Mouse (Mus musculus) liver, embryonic 11.5 days (tissue): ENCODE results near the gene Kif5a. TPM values are rescaled to one million over a fixed set of nuclear protein-coding genes. Genes with fewer than 3 reads are reported as not detected.
A peak's percentile ranks its signal among the peaks of the same experiment; 100 is the strongest.

Source experiments
- ATAC-seq: fragments of 200-750 bp; cut with Nextera tagmentation; replicated peaks from 2 replicates; pipeline ENCODE4 v1.8.0; 2017; ENCODE audit warnings: moderate number of reproducible peaks, mild to moderate bottlenecking, moderate TSS enrichment, moderate library complexity; ENCODE audit not compliant: low FRiP score
- DNase-seq: peaks from one replicate; pipeline ENCODE4 v3.0.0-alpha.2; 2017; ENCODE audit warnings: low spot score
- H3K27ac ChIP-seq: fragments of 300-500 bp; sonication (generic); 2 replicates; pipeline ENCODE4 v1.5.1; 2014; ENCODE audit warnings: mild to moderate bottlenecking, low read depth, low read length, control low read depth
- H3K27me3 ChIP-seq: fragments of 300-500 bp; sonication (generic); replicated peaks from 2 replicates; pipeline ENCODE4 v1.6.1; 2014; ENCODE audit warnings: low read length, mixed read lengths; ENCODE audit not compliant: control insufficient read depth, insufficient read depth
- H3K36me3 ChIP-seq: fragments of 300-500 bp; sonication (generic); 2 replicates; pipeline ENCODE4 v1.6.1; 2014; ENCODE audit warnings: mild to moderate bottlenecking, low read length, moderate library complexity, mixed read lengths; ENCODE audit not compliant: control insufficient read depth, insufficient read depth
- H3K4me1 ChIP-seq: fragments of 300-500 bp; sonication (generic); replicated peaks from 2 replicates; pipeline ENCODE4 v1.6.1; 2014; ENCODE audit warnings: low read length, mixed read lengths; ENCODE audit not compliant: control insufficient read depth, insufficient read depth
- H3K4me2 ChIP-seq: fragments of 300-500 bp; sonication (generic); 2 replicates; pipeline ENCODE4 v1.6.1; 2014; ENCODE audit warnings: mild to moderate bottlenecking, control low read depth, moderate library complexity
- H3K4me3 ChIP-seq: fragments of 300-500 bp; sonication (generic); 2 replicates; pipeline ENCODE4 v1.5.1; 2014; ENCODE audit warnings: low read depth, low read length, control low read depth
- H3K9ac ChIP-seq: fragments of 300-500 bp; sonication (generic); 2 replicates; pipeline ENCODE4 v1.6.1; 2014; ENCODE audit warnings: low read depth, low read length, control low read depth
- H3K9me3 ChIP-seq: fragments of 300-500 bp; sonication (generic); 2 replicates; pipeline ENCODE4 v1.6.1; 2016; ENCODE audit warnings: low read length, inconsistent platforms, mixed read lengths; ENCODE audit not compliant: control insufficient read depth
- WGBS: fragments of 180-500 bp; shearing (Covaris S2); extraction: QIAGEN DNeasy Blood & Tissue Kit; methylation state at CpG from one replicate; pipeline ENCODE4 v1.1.7; 2014; 5-methylcytosine and 5-hydroxymethylcytosine counted together
- polyA plus RNA-seq: library from polyadenylated mRNA; unstranded; fragments of >200 nt; fragmentation: Nextera tagmentation; extraction: Ambion mirVana; gene quantifications from 2 replicates; pipeline ENCODE4 v1.2.1, GENCODE M21; 2014

Kif5a gene
- polyA plus RNA-seq, 1 experiment from 2014 or later: 1.4 TPM

DNA sequence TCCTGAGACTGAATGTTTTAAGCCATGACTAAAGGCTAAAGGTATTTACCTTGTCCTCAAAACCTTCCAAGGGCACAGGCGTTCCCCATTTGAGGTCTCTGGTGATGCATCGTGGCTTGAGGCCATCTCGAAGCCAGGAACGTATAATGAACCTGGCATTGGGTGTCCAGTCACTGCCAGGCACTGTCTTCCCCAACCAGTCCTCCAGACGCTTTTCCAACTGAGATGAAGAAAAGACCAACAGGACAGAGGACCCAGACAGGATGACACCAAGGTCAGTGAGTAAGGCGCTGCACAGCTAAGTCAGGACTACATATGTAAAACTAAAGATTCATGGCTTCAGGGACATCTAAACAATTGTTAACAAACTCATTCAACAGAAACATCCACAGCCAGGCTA is 37.2 kb upstream of the Kif5a start:
- DNase-seq (no peak), ATAC-seq (no peak)
- no peaks in the 10 kb centered on the region for H3K27me3 ChIP-seq
- H3K9me3 ChIP-seq: no peaks in the 10 kb centered on the region
- H3K9ac ChIP-seq: no peak overlapping the region
- WGBS: 93% methylated on average over 6 of the region's 6 CpGs
- H3K4me3 ChIP-seq: no peak overlapping the region
- no peak overlapping the region for H3K4me2 ChIP-seq
- no peaks in the 10 kb centered on the region for H3K4me1 ChIP-seq
- no peak overlapping the region for H3K27ac ChIP-seq
- H3K36me3 ChIP-seq: peaks cover 80% of the 10 kb centered on the region

DNA sequence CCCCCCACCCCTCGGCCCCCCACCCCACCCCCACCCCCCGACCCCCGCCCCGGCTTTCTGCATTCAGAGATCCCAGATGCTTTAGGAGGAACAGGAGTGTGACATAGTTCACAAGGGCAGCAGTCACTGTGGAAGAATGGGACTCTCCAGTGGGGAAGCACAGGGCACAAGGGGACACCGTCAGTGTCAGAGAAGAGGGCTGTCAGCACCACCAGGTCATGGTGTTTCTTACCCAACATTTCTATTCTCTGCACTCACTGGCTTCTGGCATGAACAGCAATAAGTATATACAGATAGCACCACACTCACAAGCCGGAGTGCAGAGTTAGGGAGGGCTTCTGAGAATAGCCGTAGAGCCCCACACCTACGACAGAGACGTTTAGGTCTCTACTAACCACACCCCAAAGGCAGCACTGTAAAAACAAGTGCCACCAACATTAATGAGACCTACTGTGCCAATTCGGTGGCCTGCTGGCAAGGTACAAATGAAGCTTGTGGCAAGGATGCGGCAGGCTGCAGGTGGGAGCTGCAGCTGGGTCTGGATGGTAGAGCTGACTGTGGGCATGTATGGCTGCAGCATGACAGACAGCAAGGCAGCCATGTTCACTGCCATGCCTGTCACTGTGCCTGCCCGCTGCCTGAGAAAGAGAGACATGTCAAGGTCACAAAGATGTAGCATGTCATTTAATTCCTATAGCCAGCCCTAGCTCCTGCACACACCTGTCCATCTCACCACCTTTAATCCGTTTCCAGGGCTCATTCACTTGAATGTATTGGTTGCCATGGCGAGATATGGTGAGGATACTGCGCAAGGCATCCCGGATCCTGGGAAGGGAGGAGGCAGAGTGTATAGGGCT is 34.1 kb upstream of the Kif5a start:
- H3K27ac ChIP-seq: no peak overlapping the region
- H3K27me3 ChIP-seq: no peaks in the 10 kb centered on the region
- H3K4me3 ChIP-seq: no peak overlapping the region
- H3K4me1 ChIP-seq: peaks cover 12% of the 10 kb centered on the region
- WGBS: 88% methylated on average over 16 of the region's 16 CpGs
- peaks cover 71% of the 10 kb centered on the region for H3K36me3 ChIP-seq
- no peaks in the 10 kb centered on the region for H3K9me3 ChIP-seq
- DNase-seq: no peak
- H3K9ac ChIP-seq: no peak overlapping the region
- no peak overlapping the region for H3K4me2 ChIP-seq
- no peak for ATAC-seq

DNA sequence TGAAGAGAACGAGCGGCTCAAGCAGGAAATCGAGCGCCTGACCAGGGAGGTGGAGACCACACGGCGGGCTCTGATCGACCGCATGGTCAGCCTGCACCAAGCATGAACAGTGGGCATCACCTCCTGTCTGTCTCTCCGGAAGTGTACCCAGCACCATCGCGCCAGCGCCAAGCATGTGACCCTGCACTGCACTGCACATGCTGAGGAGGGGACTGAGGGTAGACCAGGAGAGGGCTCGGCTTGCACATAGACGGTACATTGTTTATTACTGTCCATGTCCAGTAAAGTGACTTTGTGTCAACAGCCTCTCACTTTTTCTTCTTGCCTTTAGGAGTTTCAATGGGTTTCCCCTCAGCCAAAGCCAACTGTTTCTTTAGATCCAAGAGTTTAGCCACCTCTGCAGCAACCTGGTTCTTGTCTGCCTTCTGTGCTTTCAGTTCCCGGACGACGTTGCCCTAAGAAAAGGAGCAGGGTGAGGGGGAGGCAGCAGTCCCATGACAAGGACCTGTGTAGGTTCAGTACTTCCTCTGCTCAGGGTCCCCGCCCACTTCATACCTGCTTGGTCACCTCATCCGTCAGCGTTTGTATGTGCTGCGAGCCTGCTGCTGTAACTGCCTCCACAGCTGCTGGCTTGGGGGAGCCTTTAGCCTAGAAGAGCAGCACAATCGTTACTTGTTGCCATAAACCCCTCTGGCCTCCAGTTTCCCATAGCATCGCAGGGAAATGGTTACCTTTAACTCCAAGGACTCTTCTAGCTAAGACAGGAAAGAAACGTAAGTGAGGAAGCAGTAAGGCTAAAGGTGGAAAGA is 33.0 kb upstream of the Kif5a start:
- no peak for DNase-seq
- ATAC-seq: no peak
- 88% methylated on average over 24 of the region's 24 CpGs for WGBS
- H3K27ac ChIP-seq: no peak overlapping the region
- H3K9me3 ChIP-seq: no peaks in the 10 kb centered on the region
- H3K27me3 ChIP-seq: no peaks in the 10 kb centered on the region
- H3K4me1 ChIP-seq: peaks cover 19% of the 10 kb centered on the region
- no peak overlapping the region for H3K9ac ChIP-seq
- H3K36me3 ChIP-seq: peaks cover 62% of the 10 kb centered on the region
- no peak overlapping the region for H3K4me3 ChIP-seq
- no peak overlapping the region for H3K4me2 ChIP-seq

- Histone ChIP-seq H3K9ac (no peak overlapping the region), H3K4me3 (no peak overlapping the region), H3K4me2 (no peak overlapping the region), H3K36me3 (peaks cover 56% of the 10 kb centered on the region), H3K9me3 (no peaks in the 10 kb centered on the region), H3K27me3 (no peaks in the 10 kb centered on the region), H3K27ac (no peak overlapping the region), H3K4me1 (peaks cover 19% of the 10 kb centered on the region)
- ATAC-seq (no peak), DNase-seq (no peak)
- WGBS: 90% methylated on average over 10 of the region's 10 CpGs
Observed at GRCm38 (mm10) chr10:127294895-127295510, 31.9 kb upstream of the Kif5a start.

GRCm38 (mm10) chr10:127293590-127294113 is 30.5 kb upstream of the Kif5a start:
- peaks cover 45% of the 10 kb centered on the region for H3K36me3 ChIP-seq
- no peak overlapping the region for H3K9ac ChIP-seq
- ATAC-seq: no peak

GRCm38 (mm10) chr10:127292987-127293538 is 29.9 kb upstream of the Kif5a start:
- H3K4me1 ChIP-seq: peaks cover 28% of the 10 kb centered on the region
- peak overlapping the region; percentile 99 for H3K27ac ChIP-seq
- no peaks in the 10 kb centered on the region for H3K9me3 ChIP-seq
- peak overlapping the region; percentile 86 for H3K4me3 ChIP-seq
- no peaks in the 10 kb centered on the region for H3K27me3 ChIP-seq
- peak overlapping the region; percentile 49 for H3K9ac ChIP-seq
- no peak for DNase-seq
- WGBS: 80% methylated on average over 6 of the region's 6 CpGs
- peaks cover 44% of the 10 kb centered on the region for H3K36me3 ChIP-seq
- peak overlapping the region; percentile 98 for H3K4me2 ChIP-seq
- no peak for ATAC-seq

More at GRCm38 (mm10) chr10:127293590-127294113, 30.5 kb upstream of the Kif5a start:
- Histone ChIP-seq H3K4me3 (no peak overlapping the region; the same call in 1 of the 2 replicates), H3K27me3 (no peaks in the 10 kb centered on the region), H3K4me1 (peaks cover 28% of the 10 kb centered on the region), H3K9me3 (no peaks in the 10 kb centered on the region), H3K27ac (peak overlapping the region; percentile 99; the same call in 1 of the 2 replicates), H3K4me2 (no peak overlapping the region; the same call in 1 of the 2 replicates)
- 90% methylated on average over 3 of the region's 3 CpGs for WGBS
- no peak for DNase-seq

GRCm38 (mm10) chr10:127291881-127292638 is 28.9 kb upstream of the Kif5a start:
- Histone ChIP-seq H3K9me3 (no peaks in the 10 kb centered on the region), H3K36me3 (peaks cover 38% of the 10 kb centered on the region), H3K4me2 (peak overlapping the region; percentile 98), H3K27me3 (no peaks in the 10 kb centered on the region), H3K4me1 (peaks cover 37% of the 10 kb centered on the region), H3K9ac (peak overlapping the region; percentile 90), H3K27ac (peak overlapping the region; percentile 99), H3K4me3 (peak overlapping the region; percentile 86)
- no peak for DNase-seq
- peak; percentile 59 for ATAC-seq
- whole genome bisulfite sequencing: 15% methylated on average over 5 of the region's 5 CpGs
